Mouse (Mus musculus): Measurements from ENCODE around the gene Tes3-ps. TPM values are rescaled to one million over a fixed set of nuclear protein-coding genes. Genes with fewer than 3 reads are reported as not detected.

The Tes3-ps gene
- polyA plus RNA-seq (2012; rRNA removed) = 0.30 and 0.36 TPM in 2 replicates

GRCm38 (mm10) chr13:49492376-49493368, at the start of gene Tes3-ps:
Gene Tes3-ps, plus strand, starts transcription at chr13:49493318.

GRCm38 (mm10) chr13:49504510-49504909, 11.4 kb downstream of the Tes3-ps start, which contains the start of gene Ecm2:
Gene Ecm2, plus strand, starts transcription at chr13:49504810.

GRCm38 (mm10) chr13:49544279-49544678, 51.2 kb downstream of the Tes3-ps start, which contains the start of gene Aspn:
Gene Aspn, plus strand, starts transcription at chr13:49544443.

Other genes starting within 250 kb of the Tes3-ps start
- 0.35 and 0.87 TPM in 2 replicates for gene Susd3, start 244.6 kb upstream of the Tes3-ps start, polyA plus RNA-seq (2012; rRNA removed)
- 3.3 and 3.5 TPM in 2 replicates for gene Fgd3, start 173.0 kb upstream of the Tes3-ps start, polyA plus RNA-seq (2012; rRNA removed)
- 32.5 and 34.7 TPM in 2 replicates for gene Bicd2, start 151.7 kb upstream of the Tes3-ps start, polyA plus RNA-seq (2012; rRNA removed)
- 8.7 and 10.4 TPM in 2 replicates for gene Ippk, start 72.1 kb upstream of the Tes3-ps start, polyA plus RNA-seq (2012; rRNA removed)
- 1.00 and 1.0 TPM in 2 replicates for gene Ecm2, start 11.5 kb downstream of the Tes3-ps start, polyA plus RNA-seq (2012; rRNA removed)
- 0.22 and 0.41 TPM in 2 replicates for gene Aspn, start 51.1 kb downstream of the Tes3-ps start, polyA plus RNA-seq (2012; rRNA removed)
- gene Omd, start 89.1 kb downstream of the Tes3-ps start, polyA plus RNA-seq (2012; rRNA removed) = 0.19 TPM in 1 of 2 replicates, not detected in the other
- 5.2 and 11.8 TPM in 2 replicates for gene Ogn, start 114.7 kb downstream of the Tes3-ps start, polyA plus RNA-seq (2012; rRNA removed)
- 13.9 and 14.6 TPM in 2 replicates for gene Cenpp, start 159.5 kb downstream of the Tes3-ps start, polyA plus RNA-seq (2012; rRNA removed)
- 18.4 and 21.8 TPM in 2 replicates for gene Nol8, start 159.8 kb downstream of the Tes3-ps start, polyA plus RNA-seq (2012; rRNA removed)
- 68.3 and 70.6 TPM in 2 replicates for gene Iars, start 188.8 kb downstream of the Tes3-ps start, polyA plus RNA-seq (2012; rRNA removed)

Data from central nervous system, embryonic 11.5 days (tissue).